27 mouse cellular contexts compared by ENCODE assay signal in genomic region chr5:64281674-64282073, GRCm38 (mm10).
DNase-seq lines count a peak whose midpoint lies in the region; ATAC-seq and TF ChIP-seq lines count a peak whose summit lies in the region.
"Had no signal": no experiment of that assay in that cellular context is flagged by ENCODE, and none has a peak within 500 bp of the region (broad histone marks: within the 10 kb centered on the region; RNA-seq: fewer than 3 reads in every experiment).

No protein-coding gene starts in this region.

- H3K27ac ChIP-seq in forebrain, embryonic 11.5 days (ENCODE audit: low read depth, low read length): no peak overlapping the region
- no peak overlapping the region for H3K27ac ChIP-seq in forebrain, embryonic 10.5 days
- H3K27ac ChIP-seq: embryonic facial prominence, embryonic 12.5 days; embryonic facial prominence, embryonic 15.5 days; forebrain, embryonic 13.5 days; heart, embryonic 15.5 days; hindbrain, embryonic 10.5 days; hindbrain, embryonic 13.5 days; intestine, embryonic 15.5 days had no signal

- peak; percentile 40 for DNase-seq in forebrain, embryonic 11.5 days (ENCODE audit: low spot score)
- DNase-seq in forebrain, embryonic 10.5 days (ENCODE audit: extremely low spot score, low spot score): no peak
- peak; percentile 74 for DNase-seq in 3T3-L1 (ENCODE audit: low read depth, low spot score)
- no peak for DNase-seq in ovary, postnatal 36 days (ENCODE audit: low spot score)
- no peak for DNase-seq in Muller cell, postnatal 12 days (ENCODE audit: inconsistent ontology term)
- DNase-seq in right cerebral cortex, postnatal 4 days: no peak
- DNase-seq: adrenal gland, postnatal 10 days; cerebellum, adult 11 months; cerebellum, adult 9-11 months; gastrocnemius, postnatal 25 days; heart, adult 18-20 months; heart, postnatal 10 days; heart, postnatal 36 days; kidney, adult 11 months had no signal

- H3K4me3 ChIP-seq in forebrain, embryonic 11.5 days (ENCODE audit: low read depth, low read length): no peak overlapping the region
- no peak overlapping the region for H3K4me3 ChIP-seq in forebrain, embryonic 10.5 days
- no peak overlapping the region for H3K4me3 ChIP-seq in C2C12 (ENCODE audit: insufficient read depth, poor library complexity, severe bottlenecking)
- no peak overlapping the region for H3K4me3 ChIP-seq in myocyte
- H3K4me3 ChIP-seq: embryonic facial prominence, embryonic 12.5 days; embryonic facial prominence, embryonic 15.5 days; forebrain, embryonic 13.5 days; heart, embryonic 12.5 days; heart, embryonic 15.5 days; hindbrain, embryonic 10.5 days; hindbrain, embryonic 13.5 days; intestine, embryonic 15.5 days had no signal

- no peaks in the 10 kb centered on the region for H3K27me3 ChIP-seq in forebrain, embryonic 11.5 days (ENCODE audit: control insufficient read depth, insufficient read depth, low read length)
- H3K27me3 ChIP-seq in forebrain, embryonic 10.5 days (ENCODE audit: poor library complexity, severe bottlenecking): no peaks in the 10 kb centered on the region
- H3K27me3 ChIP-seq in C2C12 (ENCODE audit: control insufficient read depth, insufficient read depth, insufficient read length) (no peaks in the 10 kb centered on the region), myocyte (ENCODE audit: control insufficient read depth, insufficient read depth, insufficient read length) (no peaks in the 10 kb centered on the region)
- H3K27me3 ChIP-seq: embryonic facial prominence, embryonic 12.5 days; embryonic facial prominence, embryonic 15.5 days; forebrain, embryonic 13.5 days; heart, embryonic 12.5 days; heart, embryonic 15.5 days; hindbrain, embryonic 13.5 days; intestine, embryonic 15.5 days had no signal

- H3K79me2 ChIP-seq in C2C12 (ENCODE audit: control insufficient read depth, insufficient read depth) (no peaks in the 10 kb centered on the region), myocyte (ENCODE audit: control insufficient read depth, insufficient read depth) (no peaks in the 10 kb centered on the region)

- H3K9me3 ChIP-seq in forebrain, embryonic 11.5 days (ENCODE audit: control insufficient read depth, low read length): no peaks in the 10 kb centered on the region
- H3K9me3 ChIP-seq in forebrain, embryonic 10.5 days: no peaks in the 10 kb centered on the region
- H3K9me3 ChIP-seq: embryonic facial prominence, embryonic 12.5 days; embryonic facial prominence, embryonic 15.5 days; forebrain, embryonic 13.5 days; heart, embryonic 12.5 days; heart, embryonic 15.5 days; hindbrain, embryonic 10.5 days; hindbrain, embryonic 13.5 days; intestine, embryonic 15.5 days had no signal

- WGBS in forebrain, embryonic 11.5 days: 94% methylated on average over 7 of the region's 7 CpGs
- WGBS in forebrain, embryonic 10.5 days: 97% methylated on average over 7 of the region's 7 CpGs

- no peaks in the 10 kb centered on the region; the same call in 1 of the 2 replicates for H3K36me3 ChIP-seq in forebrain, embryonic 11.5 days (ENCODE audit: control insufficient read depth, insufficient read depth, low read length)
- peaks cover 85% of the 10 kb centered on the region for H3K36me3 ChIP-seq in forebrain, embryonic 10.5 days (replicated peaks)
- H3K36me3 ChIP-seq in C2C12 (ENCODE audit: control insufficient read depth, insufficient read depth): peaks cover 39% of the 10 kb centered on the region
- H3K36me3 ChIP-seq in myocyte (ENCODE audit: control insufficient read depth, insufficient read depth): peaks cover 19% of the 10 kb centered on the region

- no peak overlapping the region for H3K4me2 ChIP-seq in forebrain, embryonic 11.5 days (ENCODE audit: low read depth, low read length, severe bottlenecking)
- peak overlapping the region; percentile 1 for H3K4me2 ChIP-seq in myocyte (ENCODE audit: low read depth)
- H3K4me2 ChIP-seq: embryonic facial prominence, embryonic 12.5 days; embryonic facial prominence, embryonic 15.5 days; forebrain, embryonic 13.5 days; heart, embryonic 12.5 days; heart, embryonic 15.5 days; hindbrain, embryonic 13.5 days; intestine, embryonic 15.5 days had no signal

- TF ChIP-seq POLR2A in myocyte (IDR thresholded peaks at IDR 0.05; ENCODE audit: insufficient read length, low read depth): no peak

- no peak overlapping the region for H3ac ChIP-seq in C2C12 (ENCODE audit: control insufficient read depth, insufficient read length, low read depth)
- H3ac ChIP-seq in myocyte (ENCODE audit: control insufficient read depth, insufficient read length): no peak overlapping the region

- no peak for ATAC-seq in forebrain, embryonic 11.5 days (replicated peaks; ENCODE audit: low FRiP score)
- ATAC-seq: activated CD4-positive, CD25-positive, alpha-beta regulatory T cell, adult 4 months; forebrain, embryonic 13.5 days; forebrain, embryonic 16.5 days; hindbrain, embryonic 16.5 days; intestine, embryonic 15.5 days had no signal

- H3K9ac ChIP-seq in forebrain, embryonic 11.5 days (ENCODE audit: low read length): no peak overlapping the region
- H3K9ac ChIP-seq: embryonic facial prominence, embryonic 12.5 days; embryonic facial prominence, embryonic 15.5 days; forebrain, embryonic 13.5 days; heart, embryonic 12.5 days; heart, embryonic 15.5 days; hindbrain, embryonic 13.5 days; intestine, embryonic 15.5 days had no signal

- H3K4me1 ChIP-seq in forebrain, embryonic 11.5 days (replicated peaks; ENCODE audit: control insufficient read depth, insufficient read depth, low read length): no peaks in the 10 kb centered on the region
- H3K4me1 ChIP-seq in forebrain, embryonic 10.5 days: no peaks in the 10 kb centered on the region
- H3K4me1 ChIP-seq: embryonic facial prominence, embryonic 12.5 days; embryonic facial prominence, embryonic 15.5 days; forebrain, embryonic 13.5 days; hindbrain, embryonic 10.5 days; hindbrain, embryonic 13.5 days had no signal

- no peak for TF ChIP-seq CTCF in C2C12 (IDR thresholded peaks at IDR 0.05; ENCODE audit: control insufficient read depth, insufficient read depth, insufficient read length)

- no peaks in the 10 kb centered on the region for H3K79me3 ChIP-seq in C2C12 (ENCODE audit: low read depth)

TF ChIP-seq in C2C12, 6 proteins besides CTCF, POLR2A, EP300 and RAD21:
- TF ChIP-seq MAX (IDR thresholded peaks at IDR 0.05): no peak
- no peak for TF ChIP-seq MYOG (IDR thresholded peaks at IDR 0.05; ENCODE audit: control insufficient read depth, extremely low read depth, insufficient read length)
- TF ChIP-seq FOSL1 (IDR thresholded peaks at IDR 0.05; ENCODE audit: insufficient read depth, low read length, poor library complexity, severe bottlenecking): no peak
- peak; percentile 17 for TF ChIP-seq CEBPB (IDR thresholded peaks at IDR 0.05; ENCODE audit: low read depth)
- no peak for TF ChIP-seq USF1 (IDR thresholded peaks at IDR 0.05; ENCODE audit: low read depth)

TF ChIP-seq in myocyte, 11 proteins besides CTCF, POLR2A, EP300 and RAD21:
- TF ChIP-seq E2F4 (IDR thresholded peaks at IDR 0.05; ENCODE audit: insufficient read depth) (no peak), CEBPB (IDR thresholded peaks at IDR 0.05; ENCODE audit: insufficient read depth, poor library complexity, severe bottlenecking) (0 out of 2 replicates have a peak, but pooled peaks have one; percentile 11), REST (IDR thresholded peaks at IDR 0.05; ENCODE audit: insufficient read depth, insufficient read length) (no peak), USF1 (IDR thresholded peaks at IDR 0.05; ENCODE audit: low read depth) (no peak), SRF (IDR thresholded peaks at IDR 0.05; ENCODE audit: control insufficient read depth, insufficient read length, low read depth) (no peak)

Comparison
In these comparisons a context has a peak if more than half of its experiments do, and no peak if none do; other contexts are left out.
1. DNase-seq: peak in forebrain, embryonic 11.5 days (single experiment) and 3T3-L1 (single experiment); none in forebrain, embryonic 10.5 days (single experiment), ovary, postnatal 36 days (single experiment), Muller cell, postnatal 12 days (single experiment) and right cerebral cortex, postnatal 4 days (single experiment).